Mouse (Mus musculus) ES-Bruce4 (cell line): ENCODE results near the gene Rhebl1. TPM values are rescaled to one million over a fixed set of nuclear protein-coding genes. Genes with fewer than 3 reads are reported as not detected.
A peak's percentile ranks its signal among the peaks of the same experiment; 100 is the strongest.

Experiments
- H3K27ac ChIP-seq: 2 replicates; pipeline ENCODE4 v1.5.1; 2012; ENCODE audit warnings: low read length, inconsistent platforms; ENCODE audit not compliant: insufficient read depth
- H3K27me3 ChIP-seq: 2 replicates; pipeline ENCODE4 v1.6.1; 2012; ENCODE audit warnings: mild to moderate bottlenecking, low read length, inconsistent platforms; ENCODE audit not compliant: control insufficient read depth, poor library complexity, insufficient read depth, severe bottlenecking
- H3K36me3 ChIP-seq: 2 replicates; pipeline ENCODE4 v1.6.1; 2012; ENCODE audit warnings: inconsistent platforms, mild to moderate bottlenecking, low read length, moderate library complexity; ENCODE audit not compliant: control insufficient read depth, poor library complexity, insufficient read depth, severe bottlenecking
- H3K4me1 ChIP-seq: one replicate; pipeline ENCODE4 v1.8.1; 2011; ENCODE audit warnings: low read length; ENCODE audit not compliant: control insufficient read depth, insufficient read depth
- H3K4me3 ChIP-seq: 2 replicates; pipeline ENCODE4 v1.5.1; 2011; ENCODE audit warnings: low read depth, mild to moderate bottlenecking, low read length
- H3K9ac ChIP-seq: 2 replicates; pipeline ENCODE4 v1.6.1; 2012; ENCODE audit warnings: low read depth, mild to moderate bottlenecking, inconsistent platforms; ENCODE audit not compliant: poor library complexity, severe bottlenecking
- H3K9me3 ChIP-seq: replicated peaks from 2 replicates; pipeline ENCODE4 v1.6.1; 2012; ENCODE audit warnings: mild to moderate bottlenecking, low read length, inconsistent platforms; ENCODE audit not compliant: control insufficient read depth, poor library complexity, insufficient read depth, severe bottlenecking
- CTCF ChIP-seq: IDR thresholded peaks from one replicate; pipeline ENCODE4 v1.8.1; 2011; ENCODE audit warnings: low read depth, low read length
- EP300 ChIP-seq: IDR thresholded peaks from 2 replicates; pipeline ENCODE4 v1.6.1; 2011; ENCODE audit warnings: low read depth, low read length; ENCODE audit not compliant: insufficient read depth
- POLR2A ChIP-seq: IDR thresholded peaks from one replicate; pipeline ENCODE4 v1.8.1; 2011; ENCODE audit warnings: low read length; ENCODE audit not compliant: insufficient read depth
- polyA plus RNA-seq: library from polyadenylated mRNA; stranded (reverse); fragments of >200 nt; gene quantifications from 2 replicates; pipeline ENCODE4 v1.2.4, GENCODE M21; 2011; ENCODE audit warnings: low read depth; ENCODE audit not compliant: missing spikeins, insufficient read depth, insufficient read length

The Rhebl1 gene
- polyA plus RNA-seq, 1 experiment, result 41.9 TPM

DNA sequence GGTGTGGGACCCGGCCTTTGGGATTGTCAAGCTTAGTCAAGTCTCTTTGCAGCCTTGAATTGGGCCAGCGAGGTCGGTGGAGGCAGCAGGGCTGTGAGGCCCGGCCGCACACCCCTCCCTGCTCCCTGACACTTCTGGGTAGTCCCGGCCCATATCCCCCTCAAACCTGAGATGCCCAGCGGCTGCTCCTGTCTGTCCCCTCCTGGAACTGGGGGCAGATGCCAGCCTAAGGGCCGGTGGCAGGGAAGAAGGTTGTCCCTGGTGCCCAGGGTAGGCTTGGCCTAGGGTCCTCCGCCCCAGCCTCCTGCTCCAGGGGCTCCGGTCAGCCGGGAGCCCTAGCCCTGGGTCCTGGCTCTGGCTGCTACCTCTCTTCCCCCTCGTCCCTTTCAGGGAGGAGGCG lies 60.3 kb downstream of the Rhebl1 start:
- Histone ChIP-seq H3K4me3 (no peak overlapping the region), H3K36me3 (peaks cover 39% of the 10 kb centered on the region)
- no peak for TF ChIP-seq EP300
- TF ChIP-seq POLR2A, result no peak
- no peak for TF ChIP-seq CTCF

DNA sequence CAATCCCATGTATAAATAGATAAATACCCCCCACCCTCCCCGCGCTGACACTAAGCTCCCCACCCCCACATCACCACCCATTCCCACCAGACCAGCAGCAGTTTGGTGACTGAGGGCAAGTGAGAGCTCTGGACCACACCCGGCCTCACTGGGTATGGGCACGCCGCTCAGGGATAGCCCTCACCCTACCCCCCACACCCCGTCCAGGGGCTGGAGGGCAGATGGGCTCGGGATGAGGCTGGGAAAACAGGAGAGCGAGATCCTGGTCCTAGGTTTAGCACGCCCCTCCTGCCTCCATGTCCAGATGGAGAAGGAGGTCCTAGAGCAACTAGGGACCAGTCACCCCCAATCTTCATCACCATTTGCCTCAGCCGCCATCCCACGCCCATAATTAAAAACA lies 61.1 kb downstream of the Rhebl1 start:
- Histone ChIP-seq H3K9ac (no peak overlapping the region), H3K4me1 (no peaks in the 10 kb centered on the region), H3K36me3 (peaks cover 36% of the 10 kb centered on the region), H3K27me3 (no peaks in the 10 kb centered on the region), H3K9me3 (no peaks in the 10 kb centered on the region), H3K27ac (no peak overlapping the region), H3K4me3 (no peak overlapping the region)
- TF ChIP-seq CTCF (no peak), POLR2A (no peak)

More for the DNA sequence above, 60.3 kb downstream of the Rhebl1 start:
- H3K4me1 ChIP-seq, result no peaks in the 10 kb centered on the region
- no peak overlapping the region for H3K9ac ChIP-seq
- no peaks in the 10 kb centered on the region for H3K9me3 ChIP-seq
- no peak overlapping the region for H3K27ac ChIP-seq
- H3K27me3 ChIP-seq, result no peaks in the 10 kb centered on the region

DNA sequence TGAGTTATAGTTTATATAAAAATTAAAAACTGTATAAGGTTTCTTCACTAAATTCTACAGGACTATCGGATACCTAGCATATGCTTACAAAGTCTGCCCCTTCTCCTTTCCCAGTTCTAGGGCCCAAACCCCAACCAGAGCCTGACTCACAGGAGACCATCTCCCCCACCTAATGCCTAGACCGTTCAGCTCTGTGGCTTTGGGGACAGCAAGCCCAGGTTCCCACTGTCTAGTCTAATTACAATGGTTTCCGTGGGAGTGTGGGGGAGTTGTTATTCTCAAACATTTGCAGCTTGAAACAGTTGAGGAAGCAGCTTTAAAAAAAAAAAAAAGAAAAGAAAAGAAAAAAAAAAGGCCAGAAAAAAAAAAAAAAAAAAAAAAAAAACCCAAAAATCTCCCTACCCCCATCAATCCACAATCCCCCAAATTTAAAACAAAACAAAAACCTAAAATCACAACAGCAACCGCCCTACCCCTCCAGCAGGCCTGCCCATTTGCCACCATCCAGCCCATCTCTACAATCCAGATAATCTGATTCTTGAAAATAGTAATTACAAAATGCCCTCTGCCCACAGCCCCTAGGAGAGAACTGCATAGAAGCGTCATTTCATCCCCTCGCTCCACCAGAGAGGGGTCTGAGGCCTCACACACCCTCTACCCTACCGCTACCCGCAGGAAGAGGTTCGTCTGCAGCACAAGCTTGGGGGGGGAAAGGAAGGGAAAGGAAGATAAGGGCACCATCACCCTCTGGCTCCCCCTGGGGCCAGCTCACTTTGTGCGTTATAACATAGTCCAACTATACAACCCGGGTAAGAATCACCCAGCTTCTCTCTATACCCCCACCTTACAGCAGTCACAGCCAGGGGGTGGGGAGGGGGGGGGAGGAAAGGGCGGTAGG lies 61.9 kb downstream of the Rhebl1 start:
- Histone ChIP-seq H3K9ac (peak overlapping the region; percentile 57; the same call in 1 of the 2 replicates), H3K4me3 (no peak overlapping the region), H3K36me3 (peaks cover 28% of the 10 kb centered on the region), H3K4me1 (no peaks in the 10 kb centered on the region), H3K9me3 (no peaks in the 10 kb centered on the region), H3K27ac (peak overlapping the region; percentile 52; the same call in 1 of the 2 replicates), H3K27me3 (no peaks in the 10 kb centered on the region)
- TF ChIP-seq CTCF (no peak), POLR2A (no peak), EP300 (no peak)

DNA sequence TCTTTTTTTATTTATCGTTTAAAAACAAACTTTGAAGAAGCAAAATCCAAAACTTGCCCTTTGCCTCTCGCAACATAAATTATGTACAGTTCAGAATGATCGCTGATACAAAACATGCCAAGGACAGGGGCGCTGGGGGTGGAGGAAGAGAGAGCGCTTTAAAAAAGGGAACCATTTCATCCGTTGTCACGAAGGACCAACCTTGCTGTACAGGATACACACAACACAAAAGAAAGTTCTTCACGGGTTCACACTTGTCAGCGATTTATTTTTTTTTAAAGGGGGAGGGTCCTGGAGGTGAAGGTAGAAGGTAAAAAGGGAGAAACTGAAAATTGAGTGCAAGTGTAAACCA lies 62.7 kb downstream of the Rhebl1 start:
- no peak for TF ChIP-seq POLR2A
- no peak for TF ChIP-seq EP300
- TF ChIP-seq CTCF, result no peak
- Histone ChIP-seq H3K9ac (peak overlapping the region; percentile 57), H3K27me3 (no peaks in the 10 kb centered on the region), H3K4me3 (peak overlapping the region; percentile 66), H3K27ac (peak overlapping the region; percentile 82), H3K9me3 (no peaks in the 10 kb centered on the region), H3K36me3 (peaks cover 23% of the 10 kb centered on the region), H3K4me1 (no peaks in the 10 kb centered on the region)

DNA sequence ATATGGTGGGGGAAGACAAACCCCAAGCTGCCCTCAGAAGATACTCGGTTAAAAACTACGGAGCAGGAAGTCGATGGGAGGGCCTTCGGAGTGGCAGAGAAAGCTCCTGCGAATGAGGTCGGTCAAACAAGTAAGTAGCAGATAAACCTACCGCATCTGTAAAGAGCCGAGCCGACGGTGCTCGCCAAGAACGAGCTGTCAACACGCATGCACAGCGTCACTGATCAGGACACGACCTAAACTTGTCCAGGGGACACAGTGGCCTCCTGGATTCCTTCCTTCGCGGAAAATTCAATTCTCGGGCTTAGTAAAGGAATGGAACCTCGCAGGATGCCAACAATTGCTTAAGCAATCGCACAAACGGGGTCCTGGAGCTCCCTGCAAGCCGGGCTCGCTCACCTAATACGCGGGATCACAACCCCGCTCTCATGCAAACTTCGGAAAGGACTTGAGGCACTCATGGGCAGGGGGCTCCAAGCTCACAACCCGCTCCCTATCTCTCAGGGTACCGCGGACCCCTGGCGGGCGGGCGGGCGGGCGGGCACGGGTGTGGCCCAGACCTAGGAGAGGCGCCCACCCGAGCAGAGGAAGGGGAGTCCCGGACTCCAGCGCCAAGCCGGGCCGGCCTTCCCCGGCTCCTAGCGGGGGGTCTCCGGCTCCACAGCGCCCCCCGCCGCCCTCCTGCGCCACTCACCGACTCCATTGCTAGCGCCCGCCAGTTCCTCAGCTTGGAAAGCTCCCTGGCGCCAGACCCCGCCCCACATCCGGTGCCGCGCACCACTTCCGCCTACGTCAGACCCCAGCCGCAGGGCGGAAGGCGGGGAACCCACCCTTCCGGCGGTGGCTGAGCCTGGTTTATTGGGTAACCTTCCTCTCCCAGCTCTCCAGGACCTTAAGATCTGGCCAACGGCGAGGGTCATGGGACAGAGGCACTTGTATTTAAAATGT lies 63.3 kb downstream of the Rhebl1 start, which contains the start of gene Prkag1:
TSS of gene Prkag1 (minus strand) at position 786 of the 948 bp plus-strand sequence.
- TF ChIP-seq POLR2A, result peak; percentile 47
- TF ChIP-seq CTCF, result peak; percentile 42
- 0 out of 2 replicates have a peak, but pooled peaks have one; percentile 33 for TF ChIP-seq EP300
- Histone ChIP-seq H3K27me3 (no peaks in the 10 kb centered on the region), H3K27ac (peak within 1 kb of the TSS; percentile 84), H3K36me3 (peaks cover 17% of the 10 kb centered on the region), H3K9me3 (no peaks in the 10 kb centered on the region), H3K4me3 (peak within 1 kb of the TSS; percentile 96), H3K9ac (peak within 1 kb of the TSS; percentile 90), H3K4me1 (no peaks in the 10 kb centered on the region)

Other genes with a start within 250 kb of the Rhebl1 start
- 121 TPM in 2 replicates for gene Ddx23, start 231.6 kb downstream of the Rhebl1 start, polyA plus RNA-seq
- 3.4 and 3.7 TPM in 2 replicates for gene Rnd1, start 217.1 kb downstream of the Rhebl1 start, polyA plus RNA-seq
- 0.85 TPM in 1 of 2 replicates, not detected in the other for gene Ccdc65, start 186.3 kb downstream of the Rhebl1 start, polyA plus RNA-seq
- 28.2 and 30.0 TPM in 2 replicates for gene Fkbp11, start 166.3 kb downstream of the Rhebl1 start, polyA plus RNA-seq
- 58.4 and 59.3 TPM in 2 replicates for gene Arf3, start 131.3 kb downstream of the Rhebl1 start, polyA plus RNA-seq
- gene Wnt10b, start 116.4 kb downstream of the Rhebl1 start, polyA plus RNA-seq, result 1.7 and 1.8 TPM in 2 replicates
- not detected in 2 replicates for gene Wnt1, start 104.7 kb downstream of the Rhebl1 start, polyA plus RNA-seq
- not detected in 2 replicates for gene Ddn, start 85.0 kb downstream of the Rhebl1 start, polyA plus RNA-seq
- 51.0 and 61.0 TPM in 2 replicates for gene Prkag1, start 63.0 kb downstream of the Rhebl1 start, polyA plus RNA-seq
- gene Kmt2d, start 23.3 kb downstream of the Rhebl1 start, polyA plus RNA-seq, result 51.9 and 62.2 TPM in 2 replicates
- gene Dhh, start 4.0 kb upstream of the Rhebl1 start, polyA plus RNA-seq, result 0.40 and 0.78 TPM in 2 replicates
- 30.9 and 33.4 TPM in 2 replicates for gene Lmbr1l, start 23.7 kb upstream of the Rhebl1 start, polyA plus RNA-seq
- gene Tuba1b, start 40.0 kb upstream of the Rhebl1 start, polyA plus RNA-seq, result 3,464 and 4,107 TPM in 2 replicates
- gene Gm49450, start 59.0 kb upstream of the Rhebl1 start, polyA plus RNA-seq, result not detected in 2 replicates
- 700 and 767 TPM in 2 replicates for gene Tuba1a, start 59.2 kb upstream of the Rhebl1 start, polyA plus RNA-seq
- 407 and 426 TPM in 2 replicates for gene Tuba1c, start 135.4 kb upstream of the Rhebl1 start, polyA plus RNA-seq
- gene Prph, start 160.6 kb upstream of the Rhebl1 start, polyA plus RNA-seq, result 8.0 and 11.5 TPM in 2 replicates
- gene Troap, start 180.0 kb upstream of the Rhebl1 start, polyA plus RNA-seq, result 43.3 and 46.5 TPM in 2 replicates
- gene C1ql4, start 193.3 kb upstream of the Rhebl1 start, polyA plus RNA-seq, result 0.96 TPM in 1 of 2 replicates, not detected in the other
- 5.0 and 5.4 TPM in 2 replicates for gene Dnajc22, start 198.6 kb upstream of the Rhebl1 start, polyA plus RNA-seq
- gene Spats2, start 231.4 kb upstream of the Rhebl1 start, polyA plus RNA-seq, result 60.7 and 65.1 TPM in 2 replicates